Mouse (Mus musculus): ENCODE measurements around the gene Soat2.

The Soat2 gene

DNA sequence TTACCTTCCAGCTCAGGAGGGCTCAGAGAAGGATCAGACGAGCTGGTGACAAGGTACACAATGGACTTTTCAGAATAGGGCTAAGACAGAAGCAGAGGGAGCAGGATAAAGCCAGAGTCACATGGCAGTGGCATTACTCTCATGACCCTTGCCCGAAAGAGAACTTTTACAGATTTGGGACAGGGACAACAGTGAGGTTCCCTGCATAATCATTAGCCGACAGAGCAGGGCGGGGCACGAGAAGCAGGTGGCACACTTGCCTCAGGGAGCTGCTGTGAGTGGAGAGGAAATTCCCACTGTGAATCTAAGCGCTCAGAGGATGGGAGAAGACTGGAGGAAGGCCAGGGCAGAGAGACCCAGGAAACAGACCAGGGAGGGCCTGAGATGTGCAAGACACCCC is 38.6 kb downstream of the Soat2 start:
- in situ Hi-C loops (cut with MboI): no loop called here

DNA sequence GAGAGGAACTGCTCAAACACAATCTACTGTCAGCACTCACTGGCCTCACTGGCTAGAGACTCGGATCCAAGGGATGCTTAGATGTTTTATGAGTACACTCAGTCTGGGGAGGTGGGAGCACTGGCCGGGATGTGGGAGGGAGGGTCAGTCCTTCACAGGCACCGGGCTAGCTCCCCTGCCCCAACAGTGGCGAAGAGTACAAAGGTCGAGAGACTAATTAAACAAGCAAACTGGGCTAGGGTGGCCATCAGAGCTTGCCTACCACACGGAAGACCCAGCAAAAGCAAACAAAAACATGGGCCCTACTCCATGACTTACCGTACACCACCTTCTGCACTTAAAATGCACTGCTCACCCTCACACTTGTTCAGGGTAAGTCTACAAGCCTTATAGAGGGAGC is 41.4 kb downstream of the Soat2 start:
- in situ Hi-C loops (cut with MboI): no loop called here

DNA sequence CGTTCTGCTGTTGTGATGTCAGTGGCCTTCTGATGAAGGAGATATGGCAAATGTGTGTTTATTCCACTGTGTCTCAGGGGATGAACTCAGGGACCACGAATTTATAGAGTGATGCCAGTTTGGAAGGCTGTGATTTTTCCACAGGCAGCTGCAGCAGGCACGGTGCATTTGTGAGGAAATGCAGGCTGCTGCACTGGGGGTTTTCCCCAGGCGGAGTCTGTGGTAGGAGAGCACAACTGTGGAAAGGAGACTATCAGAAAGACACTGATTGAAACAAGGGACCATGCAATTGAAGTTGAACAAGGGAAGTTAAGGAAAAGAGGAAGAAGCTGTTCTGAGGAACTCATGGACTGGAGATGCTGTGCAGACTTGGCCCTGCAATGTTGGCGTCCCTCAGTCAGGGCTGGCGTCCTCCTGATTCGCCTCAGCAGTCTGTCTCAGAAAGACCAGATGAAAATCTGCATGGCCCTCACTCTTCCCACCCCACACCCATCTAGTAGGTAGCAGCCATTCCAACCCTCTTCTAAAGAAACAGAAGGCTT is 42.0 kb downstream of the Soat2 start:
- in situ Hi-C loops (cut with MboI): no loop called here

DNA sequence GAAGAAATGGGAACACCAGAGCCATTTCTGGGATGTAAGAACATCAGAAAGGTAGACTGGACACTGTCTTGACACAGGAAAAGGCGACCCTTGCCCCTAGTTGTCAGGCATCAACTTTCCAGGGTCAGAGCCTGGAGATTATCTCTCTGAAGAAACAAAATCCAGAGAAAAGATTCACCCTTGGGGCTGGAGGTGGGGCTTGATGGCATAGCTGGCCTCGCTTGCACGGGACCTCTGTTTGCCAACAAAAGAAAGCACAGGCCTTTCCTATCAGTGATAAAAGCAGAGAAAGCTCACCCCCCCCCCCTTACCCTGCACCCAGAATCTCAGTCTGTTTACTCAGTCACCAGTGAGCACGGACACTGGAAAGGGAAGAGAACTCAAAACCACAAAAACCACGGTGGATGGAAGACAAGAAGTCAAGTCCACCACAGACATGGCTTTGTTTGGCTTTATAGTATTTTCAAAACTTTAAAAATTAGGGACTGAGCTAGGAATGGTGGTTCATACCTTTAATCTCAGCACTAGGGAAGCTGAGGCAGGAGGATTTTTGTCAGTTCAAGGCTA is 42.6 kb downstream of the Soat2 start:
- in situ Hi-C loops (cut with MboI): no loop called here

DNA sequence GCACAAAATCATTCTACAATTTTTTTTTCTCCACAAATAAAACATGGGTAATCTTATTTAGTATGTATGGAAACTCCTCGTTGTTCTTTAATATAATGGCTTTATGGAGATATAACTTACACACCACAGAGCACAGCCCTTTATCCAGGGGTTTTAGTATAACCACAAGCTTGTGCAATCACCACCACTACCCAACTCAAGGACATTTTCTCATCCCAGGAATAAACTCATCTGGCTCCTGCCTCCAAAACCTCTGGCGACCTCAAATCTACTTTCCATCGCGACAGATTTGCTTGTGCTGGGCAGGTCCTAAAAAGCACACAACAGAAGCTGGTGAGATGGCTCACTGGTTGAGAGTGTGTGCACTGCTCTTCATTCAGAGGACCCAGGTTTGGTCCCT is 43.3 kb downstream of the Soat2 start:
- in situ Hi-C loops (cut with MboI): no loop called here

DNA sequence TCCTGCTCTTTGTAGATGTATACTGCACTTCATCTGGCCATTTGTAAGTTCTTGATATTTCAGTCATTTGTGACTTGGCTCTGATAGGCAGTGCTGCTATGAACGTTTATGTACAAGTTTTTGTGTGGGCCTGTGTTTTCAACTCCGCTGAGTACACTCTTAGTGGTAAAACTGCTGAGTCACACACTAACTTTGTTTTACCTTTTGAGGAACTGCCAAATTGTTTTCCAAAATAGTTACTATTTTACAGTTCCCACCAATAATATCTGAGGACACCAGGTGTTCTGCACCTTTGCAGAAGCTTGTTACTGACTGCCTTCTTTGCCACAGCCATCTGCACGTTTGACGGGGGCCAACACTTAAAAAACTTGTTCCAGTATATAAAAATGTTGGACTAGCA is 44.1 kb downstream of the Soat2 start:
- in situ Hi-C loops (cut with MboI): no loop called here

DNA sequence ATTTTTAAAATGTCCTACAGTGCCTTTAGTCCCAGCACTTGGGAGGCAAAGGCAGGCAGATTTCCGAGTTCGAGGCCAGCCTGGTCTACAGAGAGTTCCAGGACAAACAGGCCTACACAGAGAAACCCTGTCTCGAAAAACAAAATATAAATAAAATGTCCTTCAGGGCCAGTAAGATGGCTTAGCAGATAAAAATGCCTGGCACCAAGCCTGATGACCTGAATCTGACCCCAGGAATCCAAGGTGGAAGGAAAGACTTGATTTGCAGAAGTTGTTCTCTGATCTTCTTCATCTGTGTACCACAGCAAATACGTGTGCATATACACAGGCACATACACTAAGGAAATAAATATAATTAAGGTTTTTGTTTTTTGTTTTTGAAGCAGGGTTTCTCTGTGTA is 45.0 kb downstream of the Soat2 start:
- in situ Hi-C loops (cut with MboI): no loop called here

DNA sequence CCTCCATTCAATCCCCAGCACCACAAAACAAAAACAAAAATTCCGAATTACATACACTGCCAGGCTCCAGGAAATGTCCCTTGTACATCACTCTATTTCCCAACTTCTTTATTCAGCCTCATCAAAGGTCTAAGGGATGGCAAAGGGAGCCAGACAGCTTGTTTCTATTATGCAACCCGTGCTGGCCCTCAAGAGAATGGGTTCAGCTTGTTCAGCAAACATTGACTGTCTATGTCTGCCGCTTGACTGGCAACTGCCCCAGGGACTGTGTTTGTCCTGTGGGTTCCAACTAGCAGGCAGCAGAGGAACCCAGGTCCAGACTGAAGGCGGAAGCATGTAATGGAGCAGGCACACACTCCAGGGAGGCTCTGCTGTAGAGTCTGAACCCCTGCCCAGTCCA is 48.5 kb downstream of the Soat2 start:
- in situ Hi-C loops (cut with MboI): no loop called here

DNA sequence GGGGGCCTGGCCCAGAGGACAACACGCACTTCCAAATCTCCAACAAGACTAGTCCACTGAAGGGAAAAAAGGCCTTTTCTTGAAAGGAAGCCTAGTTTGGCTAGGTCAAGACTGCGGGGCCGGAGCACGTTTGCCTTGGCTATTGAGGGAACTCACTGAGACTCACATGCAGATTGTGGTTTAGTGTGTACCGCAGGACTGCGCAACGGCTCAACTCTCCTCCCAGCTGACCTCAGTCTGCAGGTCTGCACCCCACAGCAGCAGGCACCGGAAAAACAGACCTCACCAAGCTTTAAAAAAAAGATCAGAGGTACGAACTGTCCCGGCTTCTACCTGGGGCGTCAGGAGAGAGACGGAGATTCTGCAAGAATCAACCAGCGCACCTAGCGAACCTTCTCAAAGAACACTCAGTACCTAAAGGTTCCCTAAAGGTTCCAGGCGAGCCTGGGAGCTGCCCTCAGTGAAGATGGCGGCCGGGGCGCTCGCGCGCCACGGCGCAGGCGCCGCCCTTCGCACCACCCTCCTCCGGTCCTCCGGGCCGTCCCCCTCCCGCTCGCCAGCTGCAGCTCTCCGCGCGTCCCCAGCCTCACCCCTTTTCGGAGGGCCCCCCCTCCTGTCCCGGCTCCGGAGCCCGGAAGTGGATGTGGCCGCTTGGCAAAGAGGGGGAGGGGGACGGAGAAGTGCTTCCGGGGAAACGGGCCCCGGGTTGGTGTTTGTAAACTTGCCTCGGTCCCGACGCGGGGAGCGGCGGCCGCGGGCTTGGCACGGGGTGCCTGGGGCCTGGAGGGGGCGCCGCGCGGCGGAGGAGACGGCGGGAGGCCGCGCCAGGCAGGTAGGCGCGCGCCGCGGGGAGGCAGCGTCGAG is 52.9 kb downstream of the Soat2 start, which contains the start of gene Zfp740:
Gene Zfp740 (plus strand): TSS at position 279 of the 864 bp plus-strand sequence.
- in situ Hi-C loops (cut with MboI): no loop called here

DNA sequence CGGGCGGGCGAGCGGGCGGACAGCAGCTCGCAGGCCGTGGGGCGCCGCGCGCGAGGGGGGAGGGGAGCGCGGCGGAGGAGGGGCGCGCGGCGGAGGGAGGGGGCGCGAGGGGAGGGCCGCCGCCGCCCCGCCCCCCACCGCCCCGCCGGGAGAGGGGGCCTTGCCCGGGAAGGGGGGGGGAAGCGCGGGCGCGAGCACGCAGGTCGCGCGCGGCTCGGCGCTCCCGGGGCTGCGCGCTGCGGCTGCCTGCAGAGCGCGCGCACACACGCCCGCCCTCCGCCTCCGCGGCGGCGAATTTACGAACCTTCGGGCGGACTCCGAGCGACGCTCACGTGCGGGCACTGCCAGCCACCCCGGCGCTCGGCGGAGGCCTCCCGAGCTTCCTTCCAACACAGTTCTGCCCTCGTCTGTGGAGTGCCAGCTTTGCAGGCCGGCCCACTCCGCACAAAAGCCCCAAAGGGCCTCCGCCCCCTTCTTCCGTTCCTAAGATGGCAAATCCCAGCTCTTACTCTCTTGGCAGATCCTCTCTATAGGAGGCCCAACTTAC is 53.6 kb downstream of the Soat2 start:
- in situ Hi-C loops (cut with MboI): no loop called here

DNA sequence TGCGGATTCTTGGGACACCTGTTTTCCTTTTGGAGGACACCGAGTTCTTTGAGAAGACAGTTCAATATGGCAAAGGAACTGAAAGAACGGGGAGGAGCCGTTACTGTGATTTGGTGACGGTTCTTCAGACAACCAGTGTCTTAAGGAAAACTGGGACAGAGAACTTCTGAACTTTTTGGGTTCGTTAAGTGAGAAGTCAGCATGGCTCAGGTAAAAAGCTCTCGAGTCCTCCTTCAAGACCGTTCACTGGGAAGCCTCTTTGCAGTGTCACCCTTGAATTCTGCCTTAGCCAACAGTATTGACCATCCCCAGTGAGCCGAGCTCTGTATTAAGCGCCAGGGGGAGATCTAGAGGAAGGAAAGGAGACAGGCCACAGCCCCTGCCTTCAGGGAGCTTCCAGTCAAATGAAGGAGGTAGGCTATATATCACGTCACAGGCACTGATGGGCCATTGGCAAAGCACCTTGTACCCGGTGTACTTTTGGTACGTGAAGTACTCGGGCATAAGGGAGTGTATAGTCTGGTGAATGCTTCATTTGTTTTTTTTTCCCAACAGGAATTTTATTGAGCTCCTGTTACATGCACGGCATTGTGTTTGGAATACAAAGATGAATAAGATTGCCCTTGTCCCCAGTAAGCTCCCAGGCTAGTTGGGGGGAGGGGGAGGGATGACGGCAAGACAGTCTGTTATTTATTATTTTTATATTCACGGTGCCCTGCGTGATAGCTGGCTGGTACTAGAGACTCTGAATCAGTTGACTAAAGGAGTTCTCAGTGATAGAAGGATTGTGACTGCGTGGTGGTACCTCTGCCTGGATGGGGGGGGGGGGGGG is 54.6 kb downstream of the Soat2 start, which contains the start of gene Csad:
Gene Csad (minus strand): TSS at position 51 of the 832 bp plus-strand sequence.
- in situ Hi-C loops (cut with MboI): no loop called here

DNA sequence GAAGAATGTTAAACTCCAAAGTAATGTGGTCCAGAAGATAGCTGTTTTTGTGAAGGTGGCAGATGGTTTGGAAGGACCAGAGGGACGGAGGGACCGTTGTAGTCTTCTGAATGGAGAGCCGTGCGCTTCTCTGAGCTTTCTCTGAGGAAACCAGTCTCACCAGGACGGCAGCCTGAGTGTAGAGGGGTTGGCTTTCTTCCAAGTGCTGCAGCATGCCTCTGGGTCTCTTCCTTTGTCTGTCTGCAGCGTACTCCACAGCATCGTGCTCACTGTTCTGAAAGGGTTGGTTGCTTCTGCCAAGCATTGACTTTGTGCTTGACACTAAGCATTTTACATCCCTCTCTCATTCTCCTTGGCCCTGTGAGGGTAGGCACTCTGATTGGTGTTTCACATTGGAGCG is 55.5 kb downstream of the Soat2 start:
- in situ Hi-C loops (cut with MboI): no loop called here

DNA sequence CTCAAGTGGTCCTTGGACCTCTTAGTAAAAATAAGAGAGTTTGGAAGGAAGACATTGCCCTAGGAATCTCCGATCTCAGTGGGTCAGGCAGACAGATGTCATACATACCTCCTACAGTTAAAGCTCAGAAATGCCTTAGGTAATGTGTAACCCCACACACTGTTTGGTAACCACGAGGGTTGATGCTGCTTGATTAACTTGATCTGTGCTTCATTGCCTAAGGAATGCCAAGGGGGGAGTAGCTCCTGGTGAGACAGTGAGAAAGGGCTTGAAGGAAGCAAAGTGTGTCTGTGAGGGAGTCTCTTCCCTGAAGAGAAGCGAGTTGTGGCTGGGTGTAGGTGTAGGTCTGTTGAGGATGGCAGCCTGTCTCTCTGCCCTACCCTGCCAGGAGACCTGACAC is 57.0 kb downstream of the Soat2 start:
- in situ Hi-C loops (cut with MboI): no loop called here

DNA sequence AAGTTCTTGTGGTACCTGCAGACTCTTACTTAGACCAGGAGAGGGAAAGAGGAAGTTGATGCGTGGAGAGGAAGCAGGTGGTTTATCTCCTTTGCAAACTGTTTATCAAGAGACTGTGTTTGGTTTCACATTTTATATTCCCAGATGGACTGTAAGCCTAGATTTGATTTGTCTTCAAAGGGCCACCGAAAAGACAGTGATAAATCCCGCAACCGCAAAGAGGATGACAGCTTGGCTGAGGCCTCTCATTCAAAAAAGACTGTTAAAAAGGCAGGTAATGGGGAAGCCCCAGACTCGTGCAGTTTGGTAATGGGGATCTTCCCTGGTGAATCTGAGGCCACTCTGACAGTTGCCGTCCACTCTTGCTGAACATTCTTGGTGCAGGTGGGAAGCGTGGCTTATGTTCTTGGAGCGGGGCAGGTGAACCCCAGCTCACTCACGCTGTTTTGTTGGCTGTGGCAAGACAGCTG is 57.8 kb downstream of the Soat2 start:
- in situ Hi-C loops (cut with MboI): no loop called here

DNA sequence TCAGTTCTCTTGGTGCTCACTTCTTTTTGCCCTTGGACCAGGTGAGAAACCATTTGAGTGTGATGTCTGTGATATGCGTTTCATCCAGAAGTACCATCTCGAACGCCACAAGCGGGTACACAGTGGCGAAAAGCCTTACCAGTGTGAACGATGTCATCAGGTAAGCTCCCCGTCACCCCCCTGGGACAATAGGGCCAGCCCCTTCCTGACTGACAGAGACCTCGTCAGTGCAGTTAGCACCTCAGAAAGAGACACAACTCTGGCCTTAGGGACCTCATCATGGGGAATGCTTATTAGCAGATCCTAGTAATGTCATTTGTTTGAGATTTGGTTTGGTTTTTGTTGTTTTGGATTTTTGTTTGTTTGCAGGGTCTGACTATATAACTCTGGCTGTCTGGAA is 58.8 kb downstream of the Soat2 start:
- in situ Hi-C loops (cut with MboI): no loop called here

DNA sequence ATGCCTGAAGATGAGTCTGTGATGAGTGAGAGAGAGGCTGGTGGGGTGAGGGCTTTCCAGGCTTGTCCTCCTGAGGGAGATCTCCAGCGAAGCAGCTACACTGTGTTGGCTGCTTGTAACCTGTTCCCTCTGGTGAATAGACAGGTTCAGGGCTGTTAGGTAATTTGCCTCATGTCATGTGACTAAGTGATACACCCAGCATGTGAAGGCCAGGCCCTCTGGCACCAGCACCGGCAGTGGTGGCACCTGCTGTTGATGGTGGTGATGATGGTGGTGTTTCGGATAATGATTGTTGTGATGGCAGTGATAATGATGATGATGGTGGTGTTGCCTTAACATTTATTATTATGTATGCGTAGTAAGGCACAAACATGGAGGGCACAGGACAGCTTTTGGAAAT is 60.5 kb downstream of the Soat2 start:
- in situ Hi-C loops (cut with MboI): no loop called here

DNA sequence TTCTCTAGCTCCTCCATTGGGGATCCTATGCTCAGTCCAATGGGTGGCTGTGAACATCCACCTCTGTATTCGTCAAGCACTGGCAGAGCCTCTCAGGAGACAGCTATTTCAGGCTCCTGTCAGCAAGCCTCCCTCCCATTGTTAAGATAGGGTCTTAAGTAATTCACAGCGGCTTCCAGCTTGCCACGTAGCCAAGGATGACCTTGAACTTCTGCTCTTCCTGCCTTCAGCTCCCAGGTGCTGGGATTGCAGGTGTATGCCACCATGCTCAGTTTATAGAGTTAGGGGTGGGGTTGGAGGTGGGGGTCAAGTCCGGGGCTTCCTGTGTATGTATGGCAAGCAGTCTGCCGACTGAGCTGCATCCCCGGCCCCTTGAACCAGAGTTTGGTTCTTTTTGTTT is 61.6 kb downstream of the Soat2 start:
- in situ Hi-C loops (cut with MboI): no loop called here

All from mature B cell (primary cell).